Mouse (Mus musculus) bone marrow, adult 2 months (tissue): ENCODE results near the gene 2210408I21Rik.

ENCODE experiments used
- CTCF ChIP-seq: fragments of 200-500 bp; IDR thresholded peaks from 2 replicates; pipeline ENCODE4 v1.5.1; 2011; ENCODE audit warnings: low read length, control low read depth; ENCODE audit not compliant: control insufficient read depth, insufficient read depth
- POLR2A ChIP-seq: fragments of 200-500 bp; IDR thresholded peaks from 2 replicates; pipeline ENCODE4 v1.6.1; 2011; ENCODE audit warnings: low read depth, mild to moderate bottlenecking, control low read depth, low read length, borderline replicate concordance; ENCODE audit not compliant: control insufficient read depth

GRCm38 (mm10) chr13:77388148-77388547 lies 252.8 kb downstream of the 2210408I21Rik start:
- TF ChIP-seq CTCF (no peak), POLR2A (no peak)
